Mouse (Mus musculus): Measurements from ENCODE around the gene Ablim1.

Ablim1 gene

DNA sequence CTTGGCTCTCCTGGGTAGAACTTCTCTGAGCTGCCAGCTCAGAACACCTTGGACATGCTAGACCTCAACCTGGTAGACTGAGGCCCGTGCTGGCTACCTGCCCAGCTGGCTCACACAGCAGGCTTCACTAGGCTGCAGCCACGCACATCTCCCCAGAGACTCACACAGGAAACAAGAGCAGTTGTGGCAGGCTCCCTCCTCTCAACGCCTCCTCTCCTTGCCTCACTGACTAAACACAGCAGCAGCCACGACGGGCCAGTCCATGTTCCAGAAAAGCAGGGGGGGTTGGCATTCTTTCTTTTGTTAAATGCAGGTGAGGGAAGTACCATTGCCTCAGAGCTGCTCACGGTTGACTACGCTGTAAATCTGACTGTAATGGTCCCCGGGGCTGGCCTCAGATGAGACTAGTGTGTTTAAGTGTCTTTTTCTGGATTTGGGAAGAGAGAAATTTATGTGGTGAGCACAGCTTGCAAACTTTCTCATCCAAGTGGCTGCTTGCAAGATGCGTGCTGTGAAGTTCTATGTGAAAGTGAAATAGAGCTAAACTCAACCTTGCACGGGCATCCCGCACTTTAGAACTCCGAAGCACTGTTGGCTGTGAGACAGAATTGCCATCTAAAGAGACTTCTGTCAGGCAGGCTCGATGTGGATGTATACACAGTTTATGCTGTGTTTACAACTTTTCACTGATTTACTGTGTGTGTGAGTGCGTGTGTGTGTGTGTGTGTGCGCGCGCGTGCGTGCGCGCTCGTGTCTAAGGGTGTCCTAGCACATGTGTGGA, 195.7 kb downstream of the Ablim1 start:
- peak; percentile 80 for DNase-seq

DNA sequence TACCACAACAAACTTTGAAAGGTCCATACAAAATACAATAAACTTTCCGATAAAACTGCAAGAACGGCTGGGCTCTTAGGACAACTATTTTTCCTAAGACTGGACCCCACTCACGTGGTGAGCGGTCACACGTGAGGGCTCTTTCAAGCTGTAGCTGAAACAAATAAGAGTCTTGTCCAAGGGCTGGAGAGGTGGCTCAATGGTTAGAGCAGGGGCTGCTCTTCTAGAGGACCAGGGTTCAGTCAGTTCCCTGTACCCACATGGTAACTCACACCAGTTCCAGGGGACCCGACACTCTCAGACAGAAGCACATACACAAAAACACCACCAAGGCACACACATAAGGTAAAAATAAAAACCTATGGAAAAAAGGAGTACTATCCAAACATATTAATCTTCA, 197.0 kb downstream of the Ablim1 start:
- peak; percentile 19 for DNase-seq

DNA sequence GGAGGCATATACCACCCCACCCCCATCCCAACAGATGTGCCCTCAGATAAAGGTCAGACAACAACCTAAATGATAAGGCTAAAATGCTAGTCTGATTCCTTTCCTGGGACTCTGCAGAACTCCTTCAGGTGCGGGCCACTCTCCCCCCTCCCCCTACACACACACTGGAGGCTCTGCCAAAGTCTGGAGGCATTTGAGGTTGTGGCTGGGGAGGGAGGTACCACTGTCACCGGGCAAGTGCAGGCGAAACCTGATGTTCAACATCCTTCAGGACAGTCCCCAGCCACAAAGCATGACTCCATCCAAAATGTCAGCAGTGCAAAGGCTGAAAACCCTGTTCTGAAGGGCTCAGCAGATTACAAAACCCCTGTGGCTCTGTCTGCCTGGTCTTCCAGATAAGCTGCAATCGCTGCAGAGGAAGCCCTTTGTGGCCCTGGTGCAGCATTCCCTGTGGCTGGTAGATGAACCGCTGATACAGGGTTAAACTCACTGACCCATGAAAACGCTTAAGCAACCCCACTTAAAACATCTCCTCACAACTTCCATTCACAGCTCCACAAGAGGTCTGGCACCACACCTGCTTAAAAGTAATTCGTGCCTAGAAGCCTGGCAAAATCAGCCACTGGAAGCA, 197.7 kb downstream of the Ablim1 start:
- DNase-seq: peak; percentile 55

DNA sequence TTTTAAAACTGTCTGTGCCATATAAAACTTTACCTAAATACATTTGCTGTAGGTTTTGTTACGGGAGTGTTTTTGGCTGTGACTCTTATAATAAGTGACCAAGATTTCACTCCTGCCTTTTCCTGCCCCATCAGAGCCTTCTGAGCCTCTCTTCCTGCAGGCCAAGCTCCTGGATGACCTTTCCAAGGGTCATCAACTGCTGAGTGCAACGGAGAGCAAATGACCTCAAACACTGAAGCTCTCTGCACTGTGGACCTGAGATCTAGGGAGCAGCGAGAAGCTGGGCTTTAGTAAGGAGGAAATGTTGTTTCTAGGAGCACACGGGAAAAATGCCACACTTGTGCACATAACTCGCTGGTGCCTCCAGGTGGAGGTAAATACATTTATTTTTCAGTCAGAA, 199.0 kb downstream of the Ablim1 start:
- DNase-seq: no peak

DNA sequence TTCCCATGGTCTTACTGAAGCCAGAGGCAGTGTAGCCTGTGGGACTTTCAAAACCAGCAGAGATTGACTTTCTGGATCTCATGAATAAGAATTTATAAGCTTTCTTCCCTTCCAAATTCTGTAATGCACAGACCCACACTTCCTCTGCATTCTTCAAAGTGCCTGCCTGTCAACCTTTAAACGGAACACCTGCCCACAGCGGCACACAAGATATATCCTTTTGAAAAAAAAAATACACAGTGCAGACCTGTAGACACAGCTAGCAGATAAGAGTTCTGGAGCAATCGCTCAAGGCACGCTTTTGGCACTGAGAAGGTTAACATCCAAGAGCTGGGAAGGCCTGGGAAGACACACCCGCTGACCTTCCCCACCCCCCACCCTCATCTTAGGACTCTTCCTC, 199.8 kb downstream of the Ablim1 start:
- DNase-seq: no peak

- no peak for DNase-seq
Observed at GRCm38 (mm10) chr19:57113975-57114374, 200.7 kb downstream of the Ablim1 start.

GRCm38 (mm10) chr19:57112816-57113406, 201.8 kb downstream of the Ablim1 start:
- peak; percentile 26 for DNase-seq

DNA sequence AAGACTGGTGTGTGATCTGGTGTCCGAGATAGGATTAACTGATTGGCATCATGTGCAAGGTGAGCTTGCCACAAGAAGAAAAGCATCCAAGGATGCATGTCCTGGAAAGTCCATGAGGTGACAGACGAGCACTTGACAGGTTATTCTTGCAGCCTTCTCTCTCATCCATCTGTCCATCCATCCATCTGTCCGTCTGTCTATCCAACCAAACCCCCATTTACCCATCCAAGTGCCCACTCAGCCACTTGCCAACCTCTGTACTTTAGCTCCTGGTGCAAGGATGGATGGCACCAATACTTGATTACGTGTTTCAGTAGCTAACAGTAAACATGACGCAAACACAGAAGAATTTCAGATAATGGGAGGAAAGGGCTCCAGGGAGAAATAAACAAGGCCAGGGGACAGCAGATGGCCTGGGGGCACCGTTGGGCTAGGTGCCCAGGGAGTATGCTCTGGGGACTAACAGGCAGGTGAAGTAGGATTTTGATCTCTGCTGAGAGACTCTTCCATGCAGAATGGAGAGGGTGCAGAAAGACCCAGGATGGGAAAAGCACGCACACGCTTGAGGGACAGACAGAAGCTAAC, 202.4 kb downstream of the Ablim1 start:
- no peak for DNase-seq

DNA sequence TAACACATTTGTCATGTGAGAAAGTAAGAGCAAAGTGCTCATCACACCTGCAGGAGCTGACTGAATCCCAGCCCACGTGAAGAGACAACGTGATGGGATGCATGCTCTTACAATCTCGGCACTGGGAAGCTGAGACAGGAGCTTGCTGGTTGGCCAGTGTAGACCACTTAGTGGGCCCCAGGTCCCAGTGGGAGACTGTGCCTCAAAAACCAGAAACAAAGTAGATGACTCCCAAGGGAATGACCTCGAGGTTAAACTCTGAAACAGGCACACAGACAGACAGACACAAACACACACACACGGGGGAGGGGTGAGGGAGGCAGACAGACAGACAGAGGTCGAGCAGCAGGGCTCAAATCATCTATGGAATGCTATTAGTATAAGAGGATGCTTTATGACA, 203.4 kb downstream of the Ablim1 start:
- DNase-seq: no peak

GRCm38 (mm10) chr19:57109620-57110019, 205.1 kb downstream of the Ablim1 start:
- DNase-seq: no peak

DNA sequence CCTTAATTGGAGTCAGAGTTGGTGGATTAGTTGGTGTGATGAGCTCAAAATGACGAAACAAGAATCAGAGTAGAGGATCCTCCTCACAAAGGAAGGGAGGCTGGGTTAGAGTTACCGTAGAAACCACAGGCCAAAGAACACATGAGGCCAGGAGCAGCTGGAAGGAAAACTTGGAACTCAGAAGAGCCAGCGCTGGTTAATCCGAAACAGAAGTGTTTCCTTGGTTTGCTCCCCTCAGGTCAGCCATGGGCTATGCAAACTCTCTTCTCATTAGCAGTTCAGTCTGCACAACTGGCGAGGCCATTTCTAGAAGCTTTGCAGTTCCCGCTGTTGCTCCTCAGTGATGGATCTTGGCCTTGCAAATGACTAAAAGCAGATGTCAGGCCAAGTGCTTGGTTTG, 208.2 kb downstream of the Ablim1 start:
- no peak for DNase-seq

GRCm38 (mm10) chr19:57106031-57106430, 208.7 kb downstream of the Ablim1 start:
- DNase-seq: no peak

GRCm38 (mm10) chr19:57105156-57105555, 209.6 kb downstream of the Ablim1 start:
- DNase-seq: no peak

DNA sequence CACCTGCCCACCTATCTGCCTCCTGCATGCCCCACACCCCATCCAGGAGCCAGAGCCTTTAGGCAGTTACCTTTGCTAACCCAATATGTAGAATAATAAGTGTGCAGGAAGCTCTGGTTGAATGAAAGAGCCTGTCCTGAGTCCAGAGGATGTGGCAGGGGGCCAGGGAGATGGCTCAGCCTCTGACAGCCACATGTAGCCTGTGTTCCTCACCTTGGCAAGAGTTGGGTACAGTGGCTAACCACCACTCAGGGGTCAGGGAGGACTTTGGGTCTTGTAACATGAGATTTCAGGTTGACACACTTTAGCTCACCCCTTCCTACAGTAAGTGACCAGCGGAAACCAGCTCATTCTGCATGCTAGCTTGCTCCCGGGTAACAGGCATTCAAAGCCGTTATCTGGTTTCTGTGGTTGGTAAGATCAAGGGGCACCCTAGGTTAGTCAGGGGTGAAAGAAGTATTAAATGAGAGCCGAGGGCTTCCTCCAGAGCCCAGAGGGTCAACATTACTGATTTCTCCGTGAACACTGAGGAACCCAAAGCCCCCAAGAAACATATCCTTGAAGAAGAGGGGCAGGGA, 210.5 kb downstream of the Ablim1 start:
- no peak for DNase-seq

- no peak for DNase-seq
Observed at GRCm38 (mm10) chr19:57103360-57103958, 211.3 kb downstream of the Ablim1 start.

DNA sequence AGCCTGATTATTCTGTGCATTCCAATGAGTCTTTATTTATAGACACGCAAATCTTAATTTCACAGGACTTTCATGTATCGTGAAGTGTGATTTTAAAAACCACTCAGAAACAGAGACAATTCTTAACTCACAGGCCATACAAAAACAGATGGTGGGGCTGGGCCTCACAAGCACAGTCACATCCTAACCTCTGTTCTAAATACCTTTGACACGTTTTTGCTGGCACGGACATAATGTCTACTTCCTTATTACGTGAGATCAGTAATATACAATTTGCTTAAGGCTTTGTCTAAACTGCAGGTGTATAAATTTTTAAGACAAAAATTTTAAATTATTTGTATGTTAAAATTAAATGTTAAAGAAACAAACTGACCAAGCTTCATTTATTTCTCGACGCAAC, 212.7 kb downstream of the Ablim1 start:
- DNase-seq: no peak

- no peak for DNase-seq
Observed at GRCm38 (mm10) chr19:57100753-57101446, 213.8 kb downstream of the Ablim1 start.

GRCm38 (mm10) chr19:57099986-57100385, 214.7 kb downstream of the Ablim1 start:
- no peak for DNase-seq

DNA sequence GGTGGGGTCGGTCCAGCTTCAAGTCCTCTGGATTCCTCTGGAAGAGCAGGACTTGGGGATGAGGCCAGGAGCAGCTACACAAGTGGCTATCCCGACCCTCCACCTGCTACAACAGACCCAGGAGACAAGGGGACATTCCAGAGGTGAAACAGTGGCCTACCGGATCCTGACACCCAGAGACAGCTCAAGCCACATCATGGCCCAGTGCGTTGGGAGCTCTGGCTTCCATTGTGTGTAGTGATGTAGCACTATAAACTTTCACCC, 215.7 kb downstream of the Ablim1 start:
- no peak for DNase-seq

- DNase-seq: peak; percentile 60
Observed at GRCm38 (mm10) chr19:57098241-57099093, 216.3 kb downstream of the Ablim1 start.

DNA sequence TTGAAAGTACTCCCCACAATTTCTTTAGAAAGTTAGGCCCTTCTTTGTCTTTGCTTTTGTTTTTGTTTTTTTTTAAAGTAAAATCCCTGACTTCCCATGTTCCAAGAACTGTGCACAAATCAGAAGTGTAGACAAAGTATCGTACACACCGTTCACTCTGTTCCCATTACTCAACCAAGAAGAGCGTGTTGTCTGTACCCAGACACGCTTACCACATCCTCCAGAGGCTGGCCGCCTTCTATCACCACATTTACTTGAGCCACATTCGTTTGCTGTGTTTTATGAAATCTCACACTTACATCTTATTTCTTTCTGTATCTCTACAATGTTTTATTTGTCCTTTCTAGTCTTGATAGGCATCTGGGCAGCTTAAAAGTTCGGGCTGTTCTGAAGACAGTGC, 219.4 kb downstream of the Ablim1 start:
- DNase-seq: no peak

- no peak for DNase-seq
Observed at GRCm38 (mm10) chr19:57093698-57094004, 221.1 kb downstream of the Ablim1 start.
